Mouse (Mus musculus) C2C12 (cell line): Measurements from ENCODE around the gene D430041D05Rik.

Experiments
- CEBPB ChIP-seq: IDR thresholded peaks from one replicate; pipeline ENCODE4 v1.6.1; 2011; ENCODE audit warnings: low read depth, mild to moderate bottlenecking, control low read depth, moderate library complexity
- CTCF ChIP-seq: IDR thresholded peaks from one replicate; pipeline ENCODE4 v1.5.1; 2011; ENCODE audit not compliant: control insufficient read depth, insufficient read depth, insufficient read length
- FOSL1 ChIP-seq: IDR thresholded peaks from one replicate; pipeline ENCODE4 v1.8.0; 2011; ENCODE audit warnings: mild to moderate bottlenecking, low read length; ENCODE audit not compliant: poor library complexity, insufficient read depth, severe bottlenecking
- MAX ChIP-seq: IDR thresholded peaks from one replicate; pipeline ENCODE4 v1.6.1; 2011; ENCODE audit warnings: mild to moderate bottlenecking, control low read depth
- MYOD1 ChIP-seq: IDR thresholded peaks from one replicate; pipeline ENCODE4 v1.6.1; 2011; ENCODE audit warnings: low read depth; ENCODE audit not compliant: control insufficient read depth, insufficient read length
- MYOG ChIP-seq: IDR thresholded peaks from one replicate; pipeline ENCODE4 v1.6.1; 2011; ENCODE audit not compliant: control insufficient read depth, insufficient read length; ENCODE audit errors: extremely low read depth
- USF1 ChIP-seq: IDR thresholded peaks from one replicate; pipeline ENCODE4 v1.6.1; 2011; ENCODE audit warnings: low read depth, mild to moderate bottlenecking, control low read depth, moderate library complexity

GRCm38 (mm10) chr2:104219733-104220391, 191.0 kb downstream of the D430041D05Rik start:
- TF ChIP-seq CTCF = no peak
- TF ChIP-seq MYOD1 = no peak
- TF ChIP-seq MYOG = no peak
- TF ChIP-seq FOSL1 = no peak
- TF ChIP-seq MAX = no peak
- no peak for TF ChIP-seq USF1
- no peak for TF ChIP-seq CEBPB
